Mouse (Mus musculus) monocyte, adult 5-6 weeks (primary cell): ENCODE measurements around the gene Rab26. TPM values are rescaled to one million over a fixed set of nuclear protein-coding genes. Genes with fewer than 3 reads are reported as not detected.
A peak's percentile ranks its signal among the peaks of the same experiment; 100 is the strongest.

ENCODE experiments used
- ATAC-seq: fragments of 153-309, 156-312 bp; replicated peaks from 2 replicates; pipeline ENCODE4 v1.8.0; 2017; ENCODE audit warnings: mild to moderate bottlenecking; ENCODE audit not compliant: low TSS enrichment, insufficient number of reproducible peaks, severe bottlenecking, poor library complexity, low FRiP score
- total RNA-seq: library from RNA; stranded (forward); fragments of 200-1000, 200-491, 200-594 nt; gene quantifications from 3 replicates; pipeline ENCODE4 v1.2.3, GENCODE M21; 2017

The Rab26 gene
- total RNA-seq: 0.39 TPM in 1 of 3 replicates, not detected in the others

GRCm38 (mm10) chr17:24534160-24534718, at the start of gene Rab26:
TSS of gene Rab26 (minus strand) at chr17:24534210.
- no peak for ATAC-seq

DNA sequence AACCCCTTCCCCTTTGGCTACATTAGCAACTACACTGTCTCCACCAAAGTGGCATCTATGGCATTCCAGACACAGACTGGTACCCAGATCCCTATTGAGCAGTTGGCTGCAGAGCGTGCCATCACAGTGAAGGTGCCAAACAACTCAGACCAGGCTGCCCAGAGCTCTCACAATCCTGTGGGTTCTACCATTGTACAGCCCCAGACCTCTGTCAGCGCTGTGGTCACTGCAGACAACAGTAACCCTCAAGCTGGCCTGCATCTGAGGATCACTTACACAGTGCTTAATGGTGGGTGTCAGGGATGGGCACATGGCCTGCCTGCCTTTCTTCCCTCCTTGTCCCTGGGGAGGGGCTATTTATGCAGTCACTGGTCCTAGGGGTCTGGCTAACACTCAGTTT, 46.3 kb upstream of the Rab26 start:
- no peak for ATAC-seq

- ATAC-seq: no peak
These were observed 45.5 kb upstream of the Rab26 start for GRCm38 (mm10) chr17:24579532-24579931.

- no peak for ATAC-seq
These were observed 39.8 kb upstream of the Rab26 start for GRCm38 (mm10) chr17:24573811-24574210.

GRCm38 (mm10) chr17:24572651-24573245, 38.7 kb upstream of the Rab26 start:
- ATAC-seq: no peak

DNA sequence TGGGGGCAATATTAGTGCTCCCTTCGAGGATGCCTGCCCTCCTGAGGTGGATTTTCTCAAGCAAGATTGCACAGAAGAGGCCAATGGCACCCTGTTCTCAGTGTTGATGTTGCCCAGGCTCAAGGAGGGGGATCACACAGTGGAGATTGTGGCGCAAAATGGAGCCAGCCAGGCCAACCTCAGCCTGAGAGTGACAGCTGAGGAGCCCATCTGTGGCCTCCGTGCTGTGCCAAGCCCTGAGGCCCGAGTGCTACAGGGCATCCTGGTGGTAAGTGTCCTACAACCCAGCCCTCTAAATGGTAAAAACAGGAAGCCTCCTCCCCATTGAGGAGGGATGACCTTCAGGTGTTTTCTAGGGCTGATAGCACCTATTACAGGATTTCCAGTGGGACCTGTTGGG, 35.8 kb upstream of the Rab26 start:
- ATAC-seq: no peak

- no peak for ATAC-seq
These were observed 33.2 kb upstream of the Rab26 start for GRCm38 (mm10) chr17:24567034-24567779.

GRCm38 (mm10) chr17:24565792-24566191, 31.8 kb upstream of the Rab26 start:
- no peak for ATAC-seq

DNA sequence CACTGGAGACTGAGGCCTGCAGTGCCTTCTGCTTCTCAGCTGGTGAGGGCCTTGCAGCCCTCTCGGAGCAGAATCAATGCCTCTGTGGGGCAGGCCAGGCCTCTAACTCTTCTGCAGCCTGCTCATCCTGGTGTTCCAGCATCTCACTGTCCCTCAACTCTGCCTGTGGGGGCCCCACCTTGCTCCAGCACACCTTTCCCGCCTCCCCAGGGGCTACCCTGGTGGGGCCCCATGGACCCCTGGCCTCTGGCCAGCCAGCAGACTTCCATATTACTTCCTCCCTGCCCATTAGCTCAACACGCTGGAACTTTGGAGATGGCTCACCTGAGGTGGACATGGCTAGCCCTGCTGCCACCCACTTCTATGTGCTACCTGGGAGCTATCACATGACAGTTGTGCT, 31.1 kb upstream of the Rab26 start:
- no peak for ATAC-seq

DNA sequence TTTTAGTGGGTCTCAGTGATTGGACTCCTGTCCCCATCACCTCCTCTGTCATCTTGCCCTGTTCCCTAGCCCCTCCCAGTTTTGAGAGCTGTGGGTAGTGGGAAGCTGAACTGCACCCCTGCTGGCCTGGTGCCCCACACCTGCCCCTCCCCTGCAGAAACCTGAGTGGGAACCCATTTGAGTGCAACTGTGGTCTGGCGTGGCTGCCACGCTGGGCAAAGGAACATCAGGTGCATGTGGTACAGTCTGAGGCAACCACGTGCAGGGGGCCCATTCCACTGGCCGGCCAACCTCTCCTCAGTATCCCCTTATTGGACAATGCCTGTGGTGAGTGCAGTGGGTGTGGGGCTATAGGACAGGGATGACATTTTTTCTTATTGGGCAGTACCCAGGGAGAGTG, 30.4 kb upstream of the Rab26 start:
- no peak for ATAC-seq

GRCm38 (mm10) chr17:24563638-24564037, 29.6 kb upstream of the Rab26 start:
- 0 out of 2 replicates have a peak, but pooled peaks have one; percentile 29 for ATAC-seq

GRCm38 (mm10) chr17:24561592-24561991, 27.6 kb upstream of the Rab26 start:
- ATAC-seq: no peak

DNA sequence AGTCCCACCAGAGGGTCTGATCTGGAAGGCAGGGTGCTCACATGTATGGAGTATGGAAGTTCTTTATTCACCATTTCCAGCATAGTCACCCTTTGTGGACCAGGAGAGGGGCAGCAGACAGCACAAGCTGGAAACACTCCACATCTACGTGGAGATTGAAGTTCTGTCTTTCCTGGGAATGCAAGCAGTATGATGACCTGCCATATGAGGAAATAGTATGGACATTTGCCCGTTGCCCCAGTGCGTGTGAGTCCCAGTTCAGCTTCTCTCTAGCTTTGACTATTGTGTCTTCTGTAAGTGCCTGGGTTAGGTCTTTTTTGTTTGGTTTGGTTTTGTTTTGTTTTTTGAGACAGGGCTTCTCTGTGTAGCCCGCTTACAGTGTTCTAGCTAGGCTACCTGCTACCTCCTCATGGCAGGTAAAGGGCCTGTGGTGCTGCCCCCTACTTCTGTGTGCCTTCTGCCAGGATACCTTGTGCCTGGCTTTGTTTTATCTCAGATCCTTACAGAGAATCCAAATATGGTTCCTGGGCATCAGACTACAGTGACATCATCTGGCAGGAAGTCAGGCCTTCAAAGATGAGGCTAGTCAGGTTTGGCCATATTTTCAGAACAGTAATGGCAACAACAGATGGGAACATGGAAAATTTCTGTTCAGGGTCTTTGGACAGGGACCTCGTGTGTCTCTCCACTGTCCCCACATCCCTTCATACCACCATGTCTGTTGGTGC, 26.5 kb upstream of the Rab26 start:
- no peak for ATAC-seq

DNA sequence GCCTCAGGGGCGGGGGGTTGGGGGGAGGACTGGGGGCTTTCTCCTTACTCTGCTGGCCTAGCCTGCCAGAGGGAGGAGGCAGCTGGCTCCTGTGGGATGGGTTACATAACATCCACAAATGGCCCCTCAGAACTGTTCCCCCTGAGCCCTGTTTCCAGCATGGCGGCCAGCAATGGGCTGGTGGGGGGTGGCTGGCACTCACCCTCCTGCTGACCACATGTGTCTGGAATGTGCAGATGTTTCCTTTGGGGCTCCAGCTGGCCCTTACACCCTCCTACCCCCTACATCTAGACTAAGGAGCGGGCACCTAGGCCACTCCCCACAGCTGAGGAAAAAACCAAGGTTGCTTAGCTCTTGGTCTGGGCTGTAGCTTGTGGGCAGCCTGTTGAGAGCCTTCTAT, 25.1 kb upstream of the Rab26 start:
- ATAC-seq: no peak

- no peak for ATAC-seq
These were observed 24.6 kb upstream of the Rab26 start for GRCm38 (mm10) chr17:24558600-24559099.

DNA sequence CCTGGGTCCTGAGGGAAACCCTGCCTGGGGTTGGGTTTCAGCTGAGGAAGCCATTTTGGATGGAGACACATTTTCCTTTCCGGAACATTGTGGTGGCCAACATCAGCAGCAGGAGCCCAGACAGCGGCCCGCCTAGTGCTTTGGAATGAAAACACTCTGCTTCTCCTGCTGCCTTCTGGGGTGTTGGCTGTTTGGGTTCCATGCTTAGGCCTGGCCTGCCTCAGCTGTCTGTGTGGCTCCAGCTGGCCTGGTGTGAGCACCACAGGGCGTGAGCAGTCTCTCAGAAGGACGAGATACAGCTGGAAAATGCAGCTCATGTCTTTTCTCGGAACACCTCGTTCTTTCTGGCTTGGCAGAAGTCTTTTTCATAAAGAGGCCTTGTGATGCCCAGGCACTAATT, 23.1 kb upstream of the Rab26 start:
- ATAC-seq: no peak

DNA sequence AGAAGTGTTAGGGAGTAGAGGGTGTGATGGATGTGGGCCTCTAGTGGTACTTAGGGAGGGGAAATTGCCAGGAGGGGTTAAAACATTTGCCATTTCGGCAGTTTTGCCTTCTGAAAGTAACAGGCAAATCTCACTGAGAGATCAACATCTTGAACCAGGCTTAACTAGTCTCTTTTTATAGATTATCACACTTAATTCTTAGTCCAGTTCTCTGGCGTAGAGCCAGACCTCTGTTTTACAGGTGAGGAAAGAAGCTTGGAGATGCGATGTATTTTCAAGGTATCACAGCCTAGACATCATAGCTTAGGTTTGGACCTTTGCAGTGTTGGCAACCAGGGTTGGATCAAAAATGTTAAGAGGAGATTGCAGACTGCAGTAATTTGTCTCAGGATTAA, 17.0 kb upstream of the Rab26 start:
- no peak for ATAC-seq

DNA sequence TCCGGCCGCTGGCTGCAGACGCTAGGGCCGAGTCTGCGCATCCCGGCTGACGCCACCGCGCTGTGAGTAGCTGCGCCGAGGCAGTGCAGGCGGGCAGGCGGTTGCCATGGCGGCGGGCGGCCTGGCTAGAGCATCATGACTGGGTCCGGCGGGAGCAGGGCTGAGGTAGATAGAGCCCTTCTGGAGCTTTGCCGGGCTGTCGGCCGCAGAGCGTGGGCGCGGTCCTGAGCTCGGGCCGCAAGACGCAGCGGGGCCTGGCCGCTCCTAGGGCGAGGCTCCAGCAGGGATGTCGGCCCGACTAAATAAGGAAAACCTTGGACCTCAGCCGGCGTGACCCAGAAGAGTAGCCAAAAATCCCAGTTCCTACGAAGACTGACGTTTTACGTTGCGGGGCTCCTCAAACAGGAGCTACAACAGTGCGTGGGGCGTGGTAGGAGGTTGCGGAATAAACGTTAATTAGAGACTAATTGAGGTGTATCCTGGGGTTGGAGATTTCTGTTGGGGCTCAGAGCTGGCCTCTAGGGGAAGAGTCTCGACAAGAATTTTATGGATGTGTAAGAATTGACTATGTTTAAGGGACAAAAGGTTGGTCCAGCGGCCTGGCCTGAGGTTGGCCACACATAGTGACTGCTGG, 16.5 kb upstream of the Rab26 start:
- ATAC-seq: no peak
